Mouse (Mus musculus): ENCODE measurements around the gene Vsig10l. TPM values are rescaled to one million over a fixed set of nuclear protein-coding genes. Genes with fewer than 3 reads are reported as not detected.

Gene Vsig10l
- polyA plus RNA-seq, 1 experiment from 2014 or later = 13.6 TPM

- H3K36me3 ChIP-seq = no peaks in the 10 kb centered on the region
- under 1% methylated on average over 26 of the region's 41 CpGs for WGBS
- no peaks in the 10 kb centered on the region for H3K27me3 ChIP-seq
- peak; percentile 26; the same call in 1 of the 2 replicates for ATAC-seq (ENCODE audit: insufficient number of reproducible peaks, low FRiP score, low TSS enrichment, low read depth)
- peaks cover 11% of the 10 kb centered on the region; the same call in 1 of the 2 replicates for H3K4me1 ChIP-seq
- H3K4me3 ChIP-seq (replicated peaks) = peak within 1 kb of the TSS; percentile 50
- peak within 1 kb of the TSS; percentile 31; the same call in 1 of the 2 replicates for H3K9ac ChIP-seq
- H3K27ac ChIP-seq (replicated peaks) = no peak within 1 kb of the TSS
- H3K4me2 ChIP-seq (replicated peaks) = peak within 1 kb of the TSS; percentile 82
- H3K9me3 ChIP-seq (replicated peaks) = no peaks in the 10 kb centered on the region
Measured at GRCm38 (mm10) chr7:43489631-43490125, 26.7 kb downstream of the Vsig10l start, which contains the start of gene Iglon5. TSS of gene Iglon5 (minus strand) at chr7:43490075.

GRCm38 (mm10) chr7:43490182-43490584 is 27.2 kb downstream of the Vsig10l start:
- WGBS = under 1% methylated on average over 10 of the region's 13 CpGs
- H3K27ac ChIP-seq (replicated peaks) = no peak overlapping the region
- ATAC-seq (ENCODE audit: insufficient number of reproducible peaks, low FRiP score, low TSS enrichment, low read depth) = peak; percentile 78; the same call in 1 of the 2 replicates
- H3K27me3 ChIP-seq = 0 out of 2 replicates have a peak, but pooled peaks cover 4% of the 10 kb centered on the region
- peaks cover 11% of the 10 kb centered on the region; the same call in 1 of the 2 replicates for H3K4me1 ChIP-seq
- H3K4me2 ChIP-seq (replicated peaks) = peak overlapping the region; percentile 82
- H3K9ac ChIP-seq = peak overlapping the region; percentile 31; the same call in 1 of the 2 replicates
- no peaks in the 10 kb centered on the region for H3K9me3 ChIP-seq (replicated peaks)
- no peaks in the 10 kb centered on the region for H3K36me3 ChIP-seq
- H3K4me3 ChIP-seq (replicated peaks) = peak overlapping the region; percentile 50

DNA sequence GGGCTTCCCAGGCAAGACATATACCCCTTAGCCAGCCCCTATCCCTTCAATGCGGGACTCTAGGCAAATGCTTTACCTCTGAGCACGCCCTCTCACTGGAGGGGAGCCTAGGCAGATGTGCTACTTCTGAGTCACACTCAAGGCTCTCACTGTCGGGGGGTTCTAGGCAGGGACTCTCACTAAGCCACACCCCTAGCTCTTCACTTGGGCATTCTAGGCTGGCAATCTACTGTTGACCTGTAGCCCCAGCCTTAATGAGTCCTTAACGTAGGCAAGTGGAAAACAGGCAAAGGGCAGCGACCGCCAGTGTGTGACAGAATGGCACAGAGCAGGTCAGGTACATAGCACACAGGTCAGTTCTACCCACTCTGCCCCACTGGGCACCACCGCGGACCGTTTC is 27.9 kb downstream of the Vsig10l start:
- H3K4me2 ChIP-seq (replicated peaks) = no peak overlapping the region
- H3K27me3 ChIP-seq = 0 out of 2 replicates have a peak, but pooled peaks cover 4% of the 10 kb centered on the region
- H3K36me3 ChIP-seq = no peaks in the 10 kb centered on the region
- ATAC-seq (ENCODE audit: insufficient number of reproducible peaks, low FRiP score, low TSS enrichment, low read depth) = no peak
- H3K27ac ChIP-seq (replicated peaks) = no peak overlapping the region
- H3K4me3 ChIP-seq (replicated peaks) = no peak overlapping the region
- 64% methylated on average over 9 of the region's 9 CpGs for WGBS
- no peaks in the 10 kb centered on the region for H3K9me3 ChIP-seq (replicated peaks)
- H3K4me1 ChIP-seq = peaks cover 11% of the 10 kb centered on the region; the same call in 1 of the 2 replicates
- H3K9ac ChIP-seq = no peak overlapping the region

GRCm38 (mm10) chr7:43495343-43496021 is 32.5 kb downstream of the Vsig10l start:
- H3K9me3 ChIP-seq (replicated peaks) = no peaks in the 10 kb centered on the region
- no peak overlapping the region for H3K4me2 ChIP-seq (replicated peaks)
- peaks cover under 1% of the 10 kb centered on the region; the same call in 1 of the 2 replicates for H3K4me1 ChIP-seq
- WGBS = 12% methylated on average over 21 of the region's 21 CpGs
- no peaks in the 10 kb centered on the region for H3K36me3 ChIP-seq
- H3K9ac ChIP-seq = no peak overlapping the region
- H3K27ac ChIP-seq (replicated peaks) = no peak overlapping the region
- H3K4me3 ChIP-seq (replicated peaks) = no peak overlapping the region
- ATAC-seq (ENCODE audit: insufficient number of reproducible peaks, low FRiP score, low TSS enrichment, low read depth) = no peak; the same call in 1 of the 2 replicates
- H3K27me3 ChIP-seq = 0 out of 2 replicates have a peak, but pooled peaks cover 4% of the 10 kb centered on the region

- H3K9ac ChIP-seq = no peak overlapping the region
- no peaks in the 10 kb centered on the region for H3K36me3 ChIP-seq
- H3K4me2 ChIP-seq (replicated peaks) = no peak overlapping the region
- no peaks in the 10 kb centered on the region for H3K4me1 ChIP-seq
- ATAC-seq (ENCODE audit: insufficient number of reproducible peaks, low FRiP score, low TSS enrichment, low read depth) = no peak
- no peaks in the 10 kb centered on the region for H3K9me3 ChIP-seq (replicated peaks)
- H3K27ac ChIP-seq (replicated peaks) = no peak overlapping the region
- whole genome bisulfite sequencing = 53% methylated on average over 4 of the region's 4 CpGs
- no peak overlapping the region for H3K4me3 ChIP-seq (replicated peaks)
- H3K27me3 ChIP-seq = no peaks in the 10 kb centered on the region
Measured at GRCm38 (mm10) chr7:43511707-43512478, 48.9 kb downstream of the Vsig10l start.

- no peaks in the 10 kb centered on the region for H3K36me3 ChIP-seq
- WGBS = 64% methylated on average over 4 of the region's 4 CpGs
- no peak for ATAC-seq (ENCODE audit: insufficient number of reproducible peaks, low FRiP score, low TSS enrichment, low read depth)
Measured at GRCm38 (mm10) chr7:43512519-43512918, 49.6 kb downstream of the Vsig10l start.

DNA sequence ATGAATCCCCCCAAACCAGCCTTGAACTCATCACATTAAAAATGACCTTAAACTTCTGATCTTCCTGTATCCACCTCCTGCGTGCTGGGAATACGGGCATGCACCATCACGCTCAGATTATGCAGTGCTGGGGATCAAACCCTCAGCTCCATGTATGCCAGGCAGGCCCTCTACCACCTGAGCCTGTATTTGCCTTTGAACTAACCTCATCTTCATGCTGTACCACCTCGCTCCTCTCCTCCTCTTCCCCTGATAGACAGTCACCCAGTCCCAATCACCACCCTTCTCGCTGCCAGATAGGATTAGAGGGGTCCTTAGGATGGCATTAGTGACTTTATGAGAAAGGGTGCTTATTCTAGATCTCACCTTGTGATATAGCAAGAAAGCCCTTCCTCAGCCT is 52.1 kb downstream of the Vsig10l start:
- H3K36me3 ChIP-seq = no peaks in the 10 kb centered on the region
- ATAC-seq (ENCODE audit: insufficient number of reproducible peaks, low FRiP score, low TSS enrichment, low read depth) = no peak
- no peak overlapping the region for H3K9ac ChIP-seq
- no peak overlapping the region for H3K4me3 ChIP-seq (replicated peaks)
- H3K4me1 ChIP-seq = no peaks in the 10 kb centered on the region
- no peaks in the 10 kb centered on the region for H3K27me3 ChIP-seq
- H3K9me3 ChIP-seq (replicated peaks) = no peaks in the 10 kb centered on the region
- 72% methylated on average over 5 of the region's 5 CpGs for WGBS
- no peak overlapping the region for H3K4me2 ChIP-seq (replicated peaks)
- no peak overlapping the region for H3K27ac ChIP-seq (replicated peaks)

More at GRCm38 (mm10) chr7:43512519-43512918, 49.6 kb downstream of the Vsig10l start:
- Histone ChIP-seq H3K27ac (replicated peaks) (no peak overlapping the region), H3K4me1 (no peaks in the 10 kb centered on the region), H3K9me3 (replicated peaks) (no peaks in the 10 kb centered on the region), H3K9ac (no peak overlapping the region), H3K27me3 (no peaks in the 10 kb centered on the region), H3K4me3 (replicated peaks) (no peak overlapping the region), H3K4me2 (replicated peaks) (no peak overlapping the region)

GRCm38 (mm10) chr7:43518341-43518740 is 55.4 kb downstream of the Vsig10l start:
- Histone ChIP-seq H3K4me1 (no peaks in the 10 kb centered on the region), H3K4me2 (replicated peaks) (no peak overlapping the region), H3K9ac (no peak overlapping the region), H3K4me3 (replicated peaks) (no peak overlapping the region), H3K36me3 (no peaks in the 10 kb centered on the region), H3K27me3 (no peaks in the 10 kb centered on the region), H3K27ac (replicated peaks) (no peak overlapping the region), H3K9me3 (replicated peaks) (no peaks in the 10 kb centered on the region)
- 86% methylated on average over 15 of the region's 15 CpGs for WGBS
- ATAC-seq (ENCODE audit: insufficient number of reproducible peaks, low FRiP score, low TSS enrichment, low read depth) = no peak

Small RNA genes lying within 50 kb of the gene (microRNA-seq; reads per million reads assigned to microRNA genes)
- gene Mir7051 (ENCODE audit: borderline number of aligned reads) = not detected

Other genes starting within 250 kb of the Vsig10l start
- gene Zfp715, start 149.9 kb upstream of the Vsig10l start, polyA plus RNA-seq (2015; fragmentation: Nextera tagmentation; extraction: Ambion mirVana) = 12.5 and 13.0 TPM in 2 replicates
- gene Siglecf, start 111.8 kb upstream of the Vsig10l start, polyA plus RNA-seq (2015; fragmentation: Nextera tagmentation; extraction: Ambion mirVana) = 0.21 and 0.24 TPM in 2 replicates
- gene Siglecg, start 54.9 kb upstream of the Vsig10l start, polyA plus RNA-seq (2015; fragmentation: Nextera tagmentation; extraction: Ambion mirVana) = 0.04 and 0.71 TPM in 2 replicates
- gene Lim2, start 35.5 kb upstream of the Vsig10l start, polyA plus RNA-seq (2015; fragmentation: Nextera tagmentation; extraction: Ambion mirVana) = not detected in 2 replicates
- gene Nkg7, start 26.1 kb upstream of the Vsig10l start, polyA plus RNA-seq (2015; fragmentation: Nextera tagmentation; extraction: Ambion mirVana) = 2.1 and 3.2 TPM in 2 replicates
- not detected in 2 replicates for gene Cldnd2, start 22.4 kb upstream of the Vsig10l start, polyA plus RNA-seq (2015; fragmentation: Nextera tagmentation; extraction: Ambion mirVana)
- 258 and 284 TPM in 2 replicates for gene Etfb, start 19.1 kb upstream of the Vsig10l start, polyA plus RNA-seq (2015; fragmentation: Nextera tagmentation; extraction: Ambion mirVana)
- gene Gm45233, start 19.0 kb upstream of the Vsig10l start, polyA plus RNA-seq (2015; fragmentation: Nextera tagmentation; extraction: Ambion mirVana) = 0.26 and 0.94 TPM in 2 replicates
- gene Iglon5, start 26.9 kb downstream of the Vsig10l start, polyA plus RNA-seq (2015; fragmentation: Nextera tagmentation; extraction: Ambion mirVana) = 1.1 and 1.5 TPM in 2 replicates
- gene 4931406B18Rik, start 42.8 kb downstream of the Vsig10l start, polyA plus RNA-seq (2015; fragmentation: Nextera tagmentation; extraction: Ambion mirVana) = not detected in 2 replicates
- gene Cd33, start 81.3 kb downstream of the Vsig10l start, polyA plus RNA-seq (2015; fragmentation: Nextera tagmentation; extraction: Ambion mirVana) = 1.9 and 2.8 TPM in 2 replicates
- 3.8 and 4.0 TPM in 2 replicates for gene Zfp658, start 99.1 kb downstream of the Vsig10l start, polyA plus RNA-seq (2015; fragmentation: Nextera tagmentation; extraction: Ambion mirVana)
- gene Zfp719, start 116.5 kb downstream of the Vsig10l start, polyA plus RNA-seq (2015; fragmentation: Nextera tagmentation; extraction: Ambion mirVana) = 13.6 and 13.7 TPM in 2 replicates
- 0.24 and 0.45 TPM in 2 replicates for gene Zfp819, start 144.0 kb downstream of the Vsig10l start, polyA plus RNA-seq (2015; fragmentation: Nextera tagmentation; extraction: Ambion mirVana)
- gene Ceacam18, start 171.6 kb downstream of the Vsig10l start, polyA plus RNA-seq (2015; fragmentation: Nextera tagmentation; extraction: Ambion mirVana) = not detected in 2 replicates
- 1.0 and 1.7 TPM in 2 replicates for gene Siglece, start 197.0 kb downstream of the Vsig10l start, polyA plus RNA-seq (2015; fragmentation: Nextera tagmentation; extraction: Ambion mirVana)
- 17.1 and 18.2 TPM in 2 replicates for gene Ctu1, start 208.9 kb downstream of the Vsig10l start, polyA plus RNA-seq (2015; fragmentation: Nextera tagmentation; extraction: Ambion mirVana)
- 1.3 and 2.4 TPM in 2 replicates for gene Klk14, start 227.3 kb downstream of the Vsig10l start, polyA plus RNA-seq (2015; fragmentation: Nextera tagmentation; extraction: Ambion mirVana)
- 18.3 and 18.5 TPM in 2 replicates for gene Klk13, start 249.4 kb downstream of the Vsig10l start, polyA plus RNA-seq (2015; fragmentation: Nextera tagmentation; extraction: Ambion mirVana)